Mouse (Mus musculus): ENCODE measurements at regions not wholly inside any gene's neighbourhood (a gene's known extent, or its start where the extent isn't known, plus 50 kb on each side); places are given as distances from the start of the nearest gene placed in this dataset.

DNA sequence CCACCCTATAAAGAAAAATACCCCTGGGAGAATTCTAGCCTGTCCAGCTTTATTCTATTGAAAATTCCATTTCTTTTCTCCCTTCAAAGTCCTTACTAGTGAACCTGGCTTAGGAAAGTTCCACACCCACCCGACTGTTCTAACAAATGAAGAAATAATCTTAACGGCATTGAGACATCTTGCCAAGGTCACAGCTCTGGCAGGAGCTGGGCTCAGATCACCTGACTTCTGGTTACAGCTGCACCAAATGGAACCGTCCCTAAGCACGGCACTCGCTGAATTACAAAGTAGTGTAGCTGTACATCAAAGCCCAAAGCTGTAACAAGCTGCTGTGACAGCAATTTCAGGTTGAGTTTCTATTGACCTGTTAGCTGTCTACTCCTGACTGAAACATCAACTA is 74.2 kb upstream of the Gm6657 start:
- no peak for DNase-seq

DNA sequence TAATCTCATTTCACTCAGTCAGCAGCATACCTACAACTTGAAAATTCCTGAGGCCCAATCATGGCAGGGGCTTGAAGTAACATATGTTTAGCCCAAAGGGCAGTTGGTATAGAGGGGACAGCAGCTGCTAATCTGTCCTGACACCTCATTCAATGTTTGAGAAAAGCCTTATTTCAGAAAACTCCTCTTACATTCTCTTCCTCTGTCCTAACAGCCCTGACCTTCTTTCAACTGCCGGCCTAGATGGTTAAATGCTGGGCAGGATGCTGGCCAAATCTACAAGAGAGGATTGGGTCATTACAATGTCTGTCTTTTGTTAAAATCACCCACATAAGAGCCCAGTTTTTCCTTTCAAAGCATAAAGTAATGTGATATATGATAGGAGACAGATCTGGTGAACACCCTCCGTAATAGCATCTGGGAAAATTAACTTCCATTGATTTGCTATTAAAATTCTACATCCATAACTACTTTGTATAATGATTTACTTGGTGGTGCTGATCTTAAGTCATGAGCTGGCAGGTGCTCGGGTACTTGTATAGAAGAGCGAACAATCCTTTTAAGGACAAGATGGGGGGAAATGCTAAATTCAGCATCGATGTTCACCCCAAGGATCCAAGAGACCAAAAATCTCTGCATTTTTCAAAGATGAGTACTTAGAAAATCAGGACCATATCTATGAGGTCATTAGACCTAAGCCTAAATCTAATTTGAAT is 64.8 kb upstream of the Gm6657 start:
- no peak for DNase-seq

GRCm38 (mm10) chr12:78132016-78132797 is 61.8 kb upstream of the Gm6657 start:
- no peak for DNase-seq

- DNase-seq = no peak
Observed at GRCm38 (mm10) chr12:78133341-78133740, 60.7 kb upstream of the Gm6657 start.

DNA sequence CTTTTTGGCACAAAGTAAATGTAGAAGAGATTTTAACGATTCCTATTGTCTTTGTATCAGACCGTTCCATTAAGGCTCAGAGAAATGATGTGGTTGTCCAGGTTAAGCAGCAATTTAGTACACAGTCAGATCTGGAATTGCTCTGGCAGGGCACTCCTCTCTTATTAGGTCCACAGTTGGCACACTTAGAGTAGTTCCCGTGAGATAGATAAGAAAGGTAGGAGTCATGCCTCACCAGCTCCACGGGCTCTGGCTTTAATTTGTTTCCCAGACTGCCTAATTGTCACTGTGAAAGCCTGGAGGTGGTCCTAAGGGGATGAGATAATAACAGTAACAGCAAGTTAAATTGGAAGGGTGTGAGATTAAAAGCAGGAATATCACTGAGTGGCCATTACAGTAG is 60.1 kb upstream of the Gm6657 start:
- no peak for DNase-seq

DNA sequence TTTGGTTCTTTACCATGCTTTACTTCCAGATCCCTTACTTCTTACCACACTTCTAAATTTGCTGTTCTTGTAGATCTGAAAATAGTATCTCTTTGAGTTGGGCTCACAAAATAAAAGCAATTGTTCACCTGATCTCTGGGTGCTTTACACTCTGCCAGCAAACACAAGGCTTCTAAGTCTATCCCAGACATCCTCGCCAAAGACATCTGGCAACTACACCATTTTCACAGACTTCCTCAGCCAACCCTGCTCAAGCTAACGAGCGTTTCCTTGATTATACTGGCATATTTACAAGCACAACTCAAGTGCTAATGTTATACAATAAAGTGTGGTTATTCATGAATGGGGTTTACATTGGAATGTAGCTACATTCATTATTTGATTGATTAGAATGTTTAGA is 56.8 kb upstream of the Gm6657 start:
- DNase-seq = no peak

DNA sequence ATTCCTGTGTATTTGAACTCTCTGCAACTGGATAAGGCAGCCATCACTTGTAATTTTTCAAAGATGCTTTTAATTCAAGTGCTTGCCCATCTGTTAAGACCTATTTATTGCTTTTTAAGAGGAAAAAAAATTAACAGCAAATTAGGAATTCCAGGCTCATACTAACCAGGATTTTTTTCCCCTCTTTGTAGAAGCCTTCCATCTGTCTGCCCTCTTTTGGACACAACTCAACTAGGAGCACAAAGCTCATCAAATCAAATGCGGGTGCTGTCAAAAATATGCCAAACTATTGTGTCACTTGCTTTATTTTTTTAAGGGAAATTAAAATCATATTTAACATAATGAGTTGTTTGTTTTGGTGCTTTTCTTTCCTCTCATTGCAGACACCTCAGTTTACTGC is 55.6 kb upstream of the Gm6657 start:
- DNase-seq = no peak
